Mouse (Mus musculus): ENCODE results near the gene Gm20390. TPM values are rescaled to one million over a fixed set of nuclear protein-coding genes. Genes with fewer than 3 reads are reported as not detected.
"Not testable (repeated sequence)": the region's sequence is repeated elsewhere in the genome, so short reads cannot be mapped to it uniquely, and the experiment has no call there.

Gene Gm20390
- total RNA-seq, 2 experiments from 2014 or later = 2.8 to 13.0 TPM

DNA sequence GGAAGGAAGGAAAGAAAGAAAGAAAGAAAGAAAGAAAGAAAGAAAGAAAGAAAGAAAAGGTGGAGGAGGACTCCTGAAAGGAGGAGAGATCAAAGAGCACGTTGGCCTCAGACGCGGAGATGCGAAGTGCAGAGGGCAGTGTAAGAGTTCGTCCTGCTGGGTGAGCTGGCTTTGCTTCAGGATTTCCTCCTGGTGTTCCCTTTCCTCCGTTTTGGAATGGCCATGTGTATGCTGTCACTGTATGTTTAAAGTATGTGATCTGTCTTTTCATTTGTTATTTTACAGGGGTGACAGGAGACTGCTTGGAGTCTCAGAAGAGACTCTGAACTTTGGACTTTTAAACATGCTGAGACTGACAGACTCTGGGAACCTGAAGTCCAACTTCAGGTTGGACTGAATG, 6.6 kb downstream of the Gm20390 start:
- no peak for DNase-seq
- Histone ChIP-seq H3K27ac (no peak overlapping the region), H3K4me3 (no peak overlapping the region)
- intact Hi-C loops (cut with DNase I) = no loop called here
- TF ChIP-seq CTCF (IDR thresholded peaks at IDR 0.05) = no peak

- no peak for TF ChIP-seq CTCF (IDR thresholded peaks at IDR 0.05)
- Histone ChIP-seq H3K27ac (no peak overlapping the region; the same call in 1 of the 2 replicates), H3K4me3 (no peak overlapping the region)
- intact Hi-C loops (cut with DNase I) = loop anchor here (5.0 kb wide), 1 partner anchor 40 kb away; the partner anchor contains the start of gene Spag9
- no peak for DNase-seq
Measured at GRCm38 (mm10) chr11:93957746-93958145, 10.3 kb downstream of the Gm20390 start.

- peak overlapping the region; percentile 97 for H3K27ac ChIP-seq
- no peak overlapping the region for H3K4me3 ChIP-seq
- intact Hi-C loops (cut with DNase I) = loop anchor here (5.0 kb wide), 1 partner anchor 40 kb away; the partner anchor contains the start of gene Spag9
- DNase-seq = no peak
- no peak for TF ChIP-seq CTCF (IDR thresholded peaks at IDR 0.05)
Measured at GRCm38 (mm10) chr11:93957031-93957555, 11.0 kb downstream of the Gm20390 start.

GRCm38 (mm10) chr11:93956159-93956558, 11.9 kb downstream of the Gm20390 start, which contains the start of gene Nme2:
Gene Nme2 (minus strand): TSS chr11:93956259.
- intact Hi-C loops (cut with DNase I) = loop anchor here (5.0 kb wide), 1 partner anchor 41 kb away; the partner anchor contains the start of gene Spag9
- peak; percentile 38 for DNase-seq
- no peak for TF ChIP-seq CTCF (IDR thresholded peaks at IDR 0.05)
- Histone ChIP-seq H3K27ac (peak within 1 kb of the TSS; percentile 97), H3K4me3 (peak within 1 kb of the TSS; percentile 75)

DNA sequence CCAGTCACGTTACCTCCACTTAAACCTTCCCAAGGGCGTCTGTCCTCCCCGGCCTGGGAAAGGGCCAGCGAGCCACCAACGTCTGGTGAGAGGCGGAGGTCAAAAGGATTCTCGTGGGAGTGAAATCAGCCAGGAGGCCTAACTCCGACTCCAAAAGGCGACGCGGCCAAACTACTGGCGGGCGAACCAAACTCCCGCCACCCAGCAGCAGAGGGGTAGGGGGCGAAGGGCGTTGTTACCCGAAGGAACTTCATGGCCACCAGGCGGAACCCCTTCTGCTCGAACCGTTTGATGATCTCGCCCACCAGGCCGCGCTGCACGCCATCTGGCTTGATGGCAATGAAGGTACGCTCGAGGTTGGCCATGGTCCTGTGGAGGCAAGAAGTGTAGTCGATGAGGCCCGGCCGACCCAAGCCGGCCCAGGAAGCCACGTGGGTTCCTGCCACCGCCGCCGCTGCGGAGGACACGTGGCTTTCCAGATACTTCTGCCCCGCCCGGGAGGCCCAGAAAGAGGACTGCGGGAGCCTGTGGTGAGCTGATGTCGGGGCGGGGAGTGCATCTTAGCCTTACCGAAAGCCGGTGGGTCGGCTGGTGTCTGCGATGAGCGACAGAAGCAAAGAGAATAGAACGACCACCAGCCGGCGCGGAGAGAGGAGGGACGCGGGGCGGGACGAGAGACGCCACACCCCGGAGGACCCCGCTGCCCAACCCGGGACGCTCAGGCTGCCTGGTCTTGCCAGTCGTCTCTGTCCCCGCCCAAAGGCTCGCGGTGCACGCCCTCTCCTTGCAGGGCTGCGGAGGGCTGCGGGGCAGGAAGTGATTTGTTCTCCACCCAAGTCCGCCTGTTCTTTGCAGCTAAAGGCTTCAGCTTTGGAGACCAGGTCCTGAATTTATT, 12.6 kb downstream of the Gm20390 start:
- intact Hi-C loops (cut with DNase I) = loop anchor here (5.0 kb wide), 1 partner anchor 42 kb away; the partner anchor contains the start of gene Spag9
- Histone ChIP-seq H3K4me3 (peak overlapping the region; percentile 75), H3K27ac (peak overlapping the region; percentile 97)
- peak; percentile 97 for DNase-seq
- peak; percentile 17; the same call in 1 of the 2 replicates for TF ChIP-seq CTCF (IDR thresholded peaks at IDR 0.05)

DNA sequence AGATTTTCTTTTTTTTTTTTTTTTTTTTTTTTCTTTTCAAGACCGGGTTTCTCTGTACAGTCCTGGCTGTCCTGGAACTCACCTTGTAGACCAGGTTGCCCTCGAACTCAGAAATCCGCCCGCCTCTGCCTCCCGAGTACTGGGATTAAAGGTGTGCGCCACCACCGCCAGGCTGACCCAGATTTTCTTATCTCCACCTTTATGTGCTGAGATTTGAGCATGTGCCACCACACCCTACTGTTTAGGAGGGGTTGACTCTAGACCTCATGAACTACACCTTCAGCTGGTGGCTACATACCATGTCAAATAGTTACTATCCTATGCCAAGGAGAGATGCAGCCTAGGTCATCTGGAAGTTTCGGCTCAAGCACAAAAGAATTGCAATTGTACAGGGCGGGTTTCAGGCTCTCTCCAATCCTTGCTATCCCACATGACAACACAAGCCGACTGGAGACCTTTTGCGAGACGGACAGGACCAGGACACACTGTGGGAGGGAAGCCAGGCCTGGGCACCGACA, 13.3 kb downstream of the Gm20390 start:
- Histone ChIP-seq H3K27ac (peak overlapping the region; percentile 97), H3K4me3 (peak overlapping the region; percentile 75)
- no peak for TF ChIP-seq CTCF (IDR thresholded peaks at IDR 0.05)
- intact Hi-C loops (cut with DNase I) = loop anchor here (5.0 kb wide), 1 partner anchor 43 kb away; the partner anchor contains the start of gene Spag9
- no peak for DNase-seq

- intact Hi-C loops (cut with DNase I) = no loop called here
- no peak for TF ChIP-seq CTCF (IDR thresholded peaks at IDR 0.05)
- peak overlapping the region; percentile 97 for H3K27ac ChIP-seq
- H3K4me3 ChIP-seq = peak overlapping the region; percentile 75; the same call in 1 of the 2 replicates
- DNase-seq = no peak
Measured at GRCm38 (mm10) chr11:93952376-93952775, 15.7 kb downstream of the Gm20390 start.

DNA sequence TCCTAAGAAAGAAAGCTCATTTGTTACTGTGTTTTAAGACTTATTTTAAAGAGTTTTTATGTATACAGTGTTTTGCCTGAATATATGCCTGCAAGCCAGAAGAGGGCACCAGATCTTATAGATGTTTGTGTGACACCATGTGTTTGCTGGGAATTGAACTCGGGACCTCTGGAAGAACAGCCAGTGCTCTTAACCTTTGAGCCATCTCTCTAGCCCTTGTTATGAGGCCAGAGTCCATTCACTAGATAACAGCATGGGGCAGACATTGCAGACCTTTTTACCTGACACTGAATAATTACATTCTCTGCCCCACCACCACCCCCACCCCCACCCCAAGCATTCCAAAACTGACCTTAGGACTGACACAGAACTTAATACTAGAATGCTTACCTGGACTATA, 18.0 kb downstream of the Gm20390 start:
- no peak for DNase-seq
- Histone ChIP-seq H3K27ac (no peak overlapping the region), H3K4me3 (no peak overlapping the region)
- intact Hi-C loops (cut with DNase I) = no loop called here
- no peak for TF ChIP-seq CTCF (IDR thresholded peaks at IDR 0.05)

DNA sequence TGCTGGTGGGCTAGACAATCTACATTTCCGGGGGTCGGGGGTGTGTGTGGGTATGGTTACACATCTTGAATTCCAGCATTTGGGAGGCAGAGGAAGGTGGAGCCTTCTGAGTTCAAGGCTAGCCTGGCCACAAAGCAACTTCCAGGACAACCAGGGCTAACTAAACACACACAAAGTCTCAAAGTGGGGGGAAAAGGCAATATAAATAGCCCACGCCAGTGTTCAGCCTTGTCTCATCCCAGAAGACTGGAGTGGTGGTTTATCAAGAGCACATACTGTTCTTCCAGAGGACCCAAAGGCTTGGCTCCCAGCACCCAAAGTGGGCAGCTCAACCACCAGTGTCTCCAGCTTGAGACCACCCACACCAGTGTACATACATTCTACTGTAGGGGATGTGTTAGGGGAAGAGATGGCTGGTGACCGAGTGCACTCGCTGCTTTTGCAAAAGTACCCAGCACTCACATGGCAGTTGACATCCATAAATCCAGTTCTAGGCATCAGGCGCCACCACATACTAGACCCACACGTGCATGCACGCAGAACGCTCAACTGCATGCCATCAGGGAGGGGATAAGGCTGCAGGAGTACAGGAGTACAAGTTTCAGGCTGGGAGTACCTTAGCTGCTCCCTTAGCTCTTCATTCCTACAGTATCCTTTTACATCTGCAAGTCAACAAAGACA, 19.1 kb downstream of the Gm20390 start:
- no peak overlapping the region for H3K27ac ChIP-seq
- DNase-seq = no peak
- no peak overlapping the region for H3K4me3 ChIP-seq
- intact Hi-C loops (cut with DNase I) = no loop called here
- no peak for TF ChIP-seq CTCF (IDR thresholded peaks at IDR 0.05)

DNA sequence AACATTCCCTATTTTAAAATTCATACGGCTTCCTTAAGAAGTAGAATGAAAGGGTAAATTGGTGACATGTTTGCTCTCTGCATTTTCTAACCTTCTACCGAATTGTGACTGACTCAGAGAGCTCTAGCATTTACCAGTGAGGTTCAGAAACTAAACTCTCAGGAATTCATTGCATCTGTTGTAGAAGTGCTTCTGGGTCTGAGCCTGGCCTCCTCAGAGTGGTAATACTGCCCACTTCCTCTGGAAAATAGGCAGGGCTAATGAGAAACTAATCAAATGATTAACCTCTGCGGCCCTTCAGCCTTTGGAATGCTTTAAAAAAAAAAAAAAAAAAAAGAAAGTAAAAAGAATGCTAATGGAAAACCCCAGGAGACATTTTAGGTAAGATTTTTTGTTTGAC, 23.1 kb downstream of the Gm20390 start:
- no peak for DNase-seq
- no peak for TF ChIP-seq CTCF (IDR thresholded peaks at IDR 0.05)
- no peak overlapping the region for H3K27ac ChIP-seq
- H3K4me3 ChIP-seq = no peak overlapping the region
- intact Hi-C loops (cut with DNase I) = no loop called here

DNA sequence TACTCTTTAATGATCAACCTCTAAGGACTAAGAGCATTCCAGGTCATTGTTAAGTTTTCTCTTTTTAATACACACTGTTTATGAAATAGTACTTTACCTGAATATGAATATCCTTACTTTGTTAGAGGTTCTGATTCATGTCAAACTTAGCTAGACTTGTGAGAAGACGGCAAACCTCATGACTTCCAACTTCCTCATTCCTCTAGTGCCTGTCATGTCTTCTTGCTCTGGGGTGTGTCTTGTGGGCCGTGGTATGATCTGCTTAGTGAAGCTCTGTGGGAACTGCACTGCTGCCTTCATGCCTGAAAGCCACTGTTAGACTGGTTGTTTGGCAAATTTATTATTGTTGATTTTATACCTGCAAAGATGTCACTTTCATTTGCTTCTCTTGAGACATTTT, 27.2 kb downstream of the Gm20390 start:
- TF ChIP-seq CTCF (IDR thresholded peaks at IDR 0.05) = no peak
- Histone ChIP-seq H3K27ac (no peak overlapping the region), H3K4me3 (no peak overlapping the region)
- intact Hi-C loops (cut with DNase I) = no loop called here
- DNase-seq = no peak

- DNase-seq = no peak
- TF ChIP-seq CTCF (IDR thresholded peaks at IDR 0.05) = peak; percentile 34
- intact Hi-C loops (cut with DNase I) = no loop called here
Measured at GRCm38 (mm10) chr11:93929106-93929505, 39.0 kb downstream of the Gm20390 start.

GRCm38 (mm10) chr11:93915019-93915418, 53.1 kb downstream of the Gm20390 start:
- H3K4me3 ChIP-seq; intact Hi-C loops (cut with DNase I); H3K27ac ChIP-seq; DNase-seq: not testable (repeated sequence)

More at GRCm38 (mm10) chr11:93929106-93929505, 39.0 kb downstream of the Gm20390 start:
- no peak overlapping the region for H3K27ac ChIP-seq
- H3K4me3 ChIP-seq = no peak overlapping the region
